Mouse (Mus musculus): ENCODE measurements around the gene Gm20388. TPM values are rescaled to one million over a fixed set of nuclear protein-coding genes. Genes with fewer than 3 reads are reported as not detected.

Gm20388 gene
- polyA plus RNA-seq, 1 experiment from 2014 or later = 8.3 TPM

- ATAC-seq (replicated peaks; ENCODE audit: low FRiP score, low TSS enrichment, low read depth) = no peak
- no peaks in the 10 kb centered on the region for H3K36me3 ChIP-seq (ENCODE audit: control insufficient read depth, insufficient read depth, low read length)
- no peak for DNase-seq (ENCODE audit: low spot score)
- H3K9me3 ChIP-seq (ENCODE audit: control insufficient read depth, low read length) = no peaks in the 10 kb centered on the region
- WGBS = 17% methylated on average over 11 of the region's 11 CpGs
- H3K4me2 ChIP-seq (ENCODE audit: low read length) = no peak overlapping the region
- no peak overlapping the region for H3K9ac ChIP-seq (ENCODE audit: low read length)
- H3K27me3 ChIP-seq (replicated peaks; ENCODE audit: control insufficient read depth, insufficient read depth, low read length) = peaks cover 74% of the 10 kb centered on the region
- H3K4me1 ChIP-seq (replicated peaks; ENCODE audit: control insufficient read depth, insufficient read depth, low read length) = peaks cover 21% of the 10 kb centered on the region
- H3K27ac ChIP-seq (ENCODE audit: low read depth) = no peak overlapping the region
- H3K4me3 ChIP-seq (ENCODE audit: low read depth, low read length) = no peak overlapping the region
Observed at GRCm38 (mm10) chr8:121396151-121396550, 1485.5 kb downstream of the Gm20388 start.

GRCm38 (mm10) chr8:121397201-121397698 is 1486.6 kb downstream of the Gm20388 start:
- Histone ChIP-seq H3K27ac (ENCODE audit: low read depth) (no peak overlapping the region), H3K4me3 (ENCODE audit: low read depth, low read length) (no peak overlapping the region), H3K4me2 (ENCODE audit: low read length) (no peak overlapping the region), H3K9ac (ENCODE audit: low read length) (no peak overlapping the region), H3K4me1 (replicated peaks; ENCODE audit: control insufficient read depth, insufficient read depth, low read length) (peaks cover 15% of the 10 kb centered on the region), H3K36me3 (ENCODE audit: control insufficient read depth, insufficient read depth, low read length) (no peaks in the 10 kb centered on the region), H3K9me3 (ENCODE audit: control insufficient read depth, low read length) (no peaks in the 10 kb centered on the region), H3K27me3 (replicated peaks; ENCODE audit: control insufficient read depth, insufficient read depth, low read length) (peaks cover 67% of the 10 kb centered on the region)
- DNase-seq (ENCODE audit: low spot score) = no peak
- 60% methylated on average over 10 of the region's 10 CpGs for WGBS
- ATAC-seq (replicated peaks; ENCODE audit: low FRiP score, low TSS enrichment, low read depth) = no peak

GRCm38 (mm10) chr8:121398081-121398480 is 1487.4 kb downstream of the Gm20388 start:
- peaks cover 13% of the 10 kb centered on the region for H3K4me1 ChIP-seq (replicated peaks; ENCODE audit: control insufficient read depth, insufficient read depth, low read length)
- H3K4me2 ChIP-seq (ENCODE audit: low read length) = no peak overlapping the region
- no peak overlapping the region for H3K27ac ChIP-seq (ENCODE audit: low read depth)
- H3K36me3 ChIP-seq (ENCODE audit: control insufficient read depth, insufficient read depth, low read length) = no peaks in the 10 kb centered on the region
- WGBS = 43% methylated on average over 6 of the region's 6 CpGs
- DNase-seq (ENCODE audit: low spot score) (no peak), ATAC-seq (replicated peaks; ENCODE audit: low FRiP score, low TSS enrichment, low read depth) (no peak)
- H3K27me3 ChIP-seq (replicated peaks; ENCODE audit: control insufficient read depth, insufficient read depth, low read length) = peaks cover 59% of the 10 kb centered on the region
- H3K4me3 ChIP-seq (ENCODE audit: low read depth, low read length) = no peak overlapping the region
- H3K9ac ChIP-seq (ENCODE audit: low read length) = no peak overlapping the region
- no peaks in the 10 kb centered on the region for H3K9me3 ChIP-seq (ENCODE audit: control insufficient read depth, low read length)

- Histone ChIP-seq H3K4me1 (replicated peaks; ENCODE audit: control insufficient read depth, insufficient read depth, low read length) (peaks cover 12% of the 10 kb centered on the region), H3K4me3 (ENCODE audit: low read depth, low read length) (no peak overlapping the region), H3K36me3 (ENCODE audit: control insufficient read depth, insufficient read depth, low read length) (no peaks in the 10 kb centered on the region), H3K27ac (ENCODE audit: low read depth) (no peak overlapping the region), H3K9ac (ENCODE audit: low read length) (no peak overlapping the region), H3K27me3 (replicated peaks; ENCODE audit: control insufficient read depth, insufficient read depth, low read length) (peaks cover 53% of the 10 kb centered on the region), H3K9me3 (ENCODE audit: control insufficient read depth, low read length) (no peaks in the 10 kb centered on the region), H3K4me2 (ENCODE audit: low read length) (no peak overlapping the region)
- WGBS = 93% methylated on average over 20 of the region's 20 CpGs
- ATAC-seq (replicated peaks; ENCODE audit: low FRiP score, low TSS enrichment, low read depth) (no peak), DNase-seq (ENCODE audit: low spot score) (no peak)
Observed at GRCm38 (mm10) chr8:121398724-121399123, 1488.1 kb downstream of the Gm20388 start.

- H3K4me1 ChIP-seq (replicated peaks; ENCODE audit: control insufficient read depth, insufficient read depth, low read length) = peaks cover 12% of the 10 kb centered on the region
- no peak for DNase-seq (ENCODE audit: low spot score)
Observed at GRCm38 (mm10) chr8:121399173-121399572, 1488.5 kb downstream of the Gm20388 start.

GRCm38 (mm10) chr8:121400581-121400980 is 1489.9 kb downstream of the Gm20388 start:
- H3K9me3 ChIP-seq (ENCODE audit: control insufficient read depth, low read length) = no peaks in the 10 kb centered on the region
- H3K4me2 ChIP-seq (ENCODE audit: low read length) = no peak overlapping the region
- no peak overlapping the region for H3K4me3 ChIP-seq (ENCODE audit: low read depth, low read length)
- H3K9ac ChIP-seq (ENCODE audit: low read length) = no peak overlapping the region
- H3K4me1 ChIP-seq (replicated peaks; ENCODE audit: control insufficient read depth, insufficient read depth, low read length) = peaks cover 11% of the 10 kb centered on the region
- peaks cover 37% of the 10 kb centered on the region for H3K27me3 ChIP-seq (replicated peaks; ENCODE audit: control insufficient read depth, insufficient read depth, low read length)
- H3K36me3 ChIP-seq (ENCODE audit: control insufficient read depth, insufficient read depth, low read length) = no peaks in the 10 kb centered on the region
- 32% methylated on average over 9 of the region's 9 CpGs for WGBS
- ATAC-seq (replicated peaks; ENCODE audit: low FRiP score, low TSS enrichment, low read depth) (no peak), DNase-seq (ENCODE audit: low spot score) (no peak)
- H3K27ac ChIP-seq (ENCODE audit: low read depth) = no peak overlapping the region

More at GRCm38 (mm10) chr8:121399173-121399572, 1488.5 kb downstream of the Gm20388 start:
- ATAC-seq (replicated peaks; ENCODE audit: low FRiP score, low TSS enrichment, low read depth) = no peak
- Histone ChIP-seq H3K27me3 (replicated peaks; ENCODE audit: control insufficient read depth, insufficient read depth, low read length) (peaks cover 49% of the 10 kb centered on the region), H3K4me3 (ENCODE audit: low read depth, low read length) (no peak overlapping the region), H3K9me3 (ENCODE audit: control insufficient read depth, low read length) (no peaks in the 10 kb centered on the region), H3K4me2 (ENCODE audit: low read length) (no peak overlapping the region), H3K27ac (ENCODE audit: low read depth) (no peak overlapping the region), H3K36me3 (ENCODE audit: control insufficient read depth, insufficient read depth, low read length) (no peaks in the 10 kb centered on the region), H3K9ac (ENCODE audit: low read length) (no peak overlapping the region)
- 48% methylated on average over 3 of the region's 3 CpGs for WGBS

- no peak overlapping the region for H3K4me2 ChIP-seq (ENCODE audit: low read length)
Observed at GRCm38 (mm10) chr8:121403821-121404220, 1493.2 kb downstream of the Gm20388 start.

GRCm38 (mm10) chr8:121418081-121418480 is 1507.4 kb downstream of the Gm20388 start:
- no peak overlapping the region for H3K4me2 ChIP-seq (ENCODE audit: low read length)
- H3K9ac ChIP-seq (ENCODE audit: low read length) = no peak overlapping the region
- H3K36me3 ChIP-seq (ENCODE audit: control insufficient read depth, insufficient read depth, low read length) = no peaks in the 10 kb centered on the region
- H3K27me3 ChIP-seq (replicated peaks; ENCODE audit: control insufficient read depth, insufficient read depth, low read length) = no peaks in the 10 kb centered on the region
- no peaks in the 10 kb centered on the region for H3K9me3 ChIP-seq (ENCODE audit: control insufficient read depth, low read length)
- 39% methylated on average over 6 of the region's 6 CpGs for WGBS
- H3K4me1 ChIP-seq (replicated peaks; ENCODE audit: control insufficient read depth, insufficient read depth, low read length) = no peaks in the 10 kb centered on the region
- no peak overlapping the region for H3K4me3 ChIP-seq (ENCODE audit: low read depth, low read length)
- no peak overlapping the region for H3K27ac ChIP-seq (ENCODE audit: low read depth)
- DNase-seq (ENCODE audit: low spot score) (no peak), ATAC-seq (replicated peaks; ENCODE audit: low FRiP score, low TSS enrichment, low read depth) (no peak)

More at GRCm38 (mm10) chr8:121403821-121404220, 1493.2 kb downstream of the Gm20388 start:
- no peak for DNase-seq (ENCODE audit: low spot score)
- peaks cover 11% of the 10 kb centered on the region; the same call in 1 of the 2 replicates for H3K27me3 ChIP-seq (replicated peaks; ENCODE audit: control insufficient read depth, insufficient read depth, low read length)
- no peak overlapping the region for H3K27ac ChIP-seq (ENCODE audit: low read depth)
- no peak overlapping the region for H3K9ac ChIP-seq (ENCODE audit: low read length)
- no peaks in the 10 kb centered on the region; the same call in 1 of the 2 replicates for H3K4me1 ChIP-seq (replicated peaks; ENCODE audit: control insufficient read depth, insufficient read depth, low read length)
- H3K36me3 ChIP-seq (ENCODE audit: control insufficient read depth, insufficient read depth, low read length) = no peaks in the 10 kb centered on the region
- H3K9me3 ChIP-seq (ENCODE audit: control insufficient read depth, low read length) = no peaks in the 10 kb centered on the region
- no peak for ATAC-seq (replicated peaks; ENCODE audit: low FRiP score, low TSS enrichment, low read depth)
- WGBS = 77% methylated on average over 6 of the region's 6 CpGs
- H3K4me3 ChIP-seq (ENCODE audit: low read depth, low read length) = no peak overlapping the region

- Histone ChIP-seq H3K27ac (ENCODE audit: low read depth) (no peak overlapping the region), H3K4me3 (ENCODE audit: low read depth, low read length) (no peak overlapping the region), H3K36me3 (ENCODE audit: control insufficient read depth, insufficient read depth, low read length) (no peaks in the 10 kb centered on the region), H3K4me1 (replicated peaks; ENCODE audit: control insufficient read depth, insufficient read depth, low read length) (no peaks in the 10 kb centered on the region), H3K4me2 (ENCODE audit: low read length) (no peak overlapping the region), H3K9ac (ENCODE audit: low read length) (no peak overlapping the region), H3K27me3 (replicated peaks; ENCODE audit: control insufficient read depth, insufficient read depth, low read length) (no peaks in the 10 kb centered on the region), H3K9me3 (ENCODE audit: control insufficient read depth, low read length) (no peaks in the 10 kb centered on the region)
- no peak for DNase-seq (ENCODE audit: low spot score)
- WGBS = 93% methylated on average over 2 of the region's 2 CpGs
- no peak for ATAC-seq (replicated peaks; ENCODE audit: low FRiP score, low TSS enrichment, low read depth)
Observed at GRCm38 (mm10) chr8:121419551-121419950, 1508.9 kb downstream of the Gm20388 start.
